In genomic region chr1:58291394-58292300, GRCm38 (mm10) we compare ENCODE assay signal across 10 mouse cellular contexts. TPM values are rescaled to one million over a fixed set of nuclear protein-coding genes. Genes with fewer than 3 reads are reported as not detected.
DNase-seq lines count a peak whose midpoint lies in the region; ATAC-seq and TF ChIP-seq lines count a peak whose summit lies in the region.
"Had no signal": no experiment of that assay in that cellular context is flagged by ENCODE, and none has a peak within 500 bp of the region (broad histone marks: within the 10 kb centered on the region; RNA-seq: fewer than 3 reads in every experiment).

No protein-coding gene starts in this region.

- H3K4me1 ChIP-seq in forebrain, embryonic 15.5 days = peaks cover 12% of the 10 kb centered on the region; the same call in 1 of the 2 replicates
- H3K4me1 ChIP-seq in forebrain, embryonic 13.5 days = 0 out of 2 replicates have a peak, but pooled peaks cover 5% of the 10 kb centered on the region
- no peaks in the 10 kb centered on the region for H3K4me1 ChIP-seq in midbrain, embryonic 11.5 days (ENCODE audit: control insufficient read depth, insufficient read depth, low read length)

- H3K27me3 ChIP-seq in forebrain, embryonic 15.5 days = no peaks in the 10 kb centered on the region
- no peaks in the 10 kb centered on the region for H3K27me3 ChIP-seq in forebrain, embryonic 13.5 days
- no peaks in the 10 kb centered on the region for H3K27me3 ChIP-seq in midbrain, embryonic 11.5 days (ENCODE audit: control insufficient read depth, insufficient read depth, low read length)
- H3K27me3 ChIP-seq: CH12.LX had no signal

- peak; percentile 15 for DNase-seq in left cerebral cortex, adult 11 months (ENCODE audit: low spot score)
- DNase-seq in left cerebral cortex, adult 2 months (ENCODE audit: extremely low spot score in 1 of 2, low spot score in 2 of 2) = no peak
- DNase-seq in gastrocnemius, postnatal 10 days = peak; percentile 58
- peak; percentile 26 for DNase-seq in right cerebral cortex, adult 2 months (ENCODE audit: low spot score in 2 of 2)
- DNase-seq in midbrain, embryonic 11.5 days (ENCODE audit: low spot score, missing footprints) = no peak

- no peak for TF ChIP-seq CTCF in left cerebral cortex, adult 2 months (IDR thresholded peaks at IDR 0.05)

- no peaks in the 10 kb centered on the region for H3K9me3 ChIP-seq in forebrain, embryonic 15.5 days
- no peaks in the 10 kb centered on the region for H3K9me3 ChIP-seq in forebrain, embryonic 13.5 days (replicated peaks)
- H3K9me3 ChIP-seq in midbrain, embryonic 11.5 days (ENCODE audit: control insufficient read depth, low read length) = no peaks in the 10 kb centered on the region

- WGBS in forebrain, embryonic 15.5 days = 54% methylated on average over 13 of the region's 13 CpGs
- 69% methylated on average over 13 of the region's 13 CpGs for WGBS in forebrain, embryonic 13.5 days
- WGBS in midbrain, embryonic 11.5 days = 68% methylated on average over 13 of the region's 13 CpGs

- intact Hi-C loops in left cerebral cortex, adult 2 months (cut with DNase I) = loop anchor here (10.0 kb wide), 1 partner anchor 327 kb away; no protein-coding TSS in a partner anchor

- H3K27ac ChIP-seq in forebrain, embryonic 15.5 days (replicated peaks) = peak overlapping the region; percentile 58
- no peak overlapping the region for H3K27ac ChIP-seq in forebrain, embryonic 13.5 days
- H3K27ac ChIP-seq in left cerebral cortex, adult 2 months = no peak overlapping the region
- H3K27ac ChIP-seq in midbrain, embryonic 11.5 days (ENCODE audit: low read depth, low read length) = no peak overlapping the region

- no peak overlapping the region for H3K4me3 ChIP-seq in forebrain, embryonic 15.5 days
- H3K4me3 ChIP-seq in forebrain, embryonic 13.5 days = no peak overlapping the region
- H3K4me3 ChIP-seq in left cerebral cortex, adult 2 months = no peak overlapping the region
- H3K4me3 ChIP-seq in midbrain, embryonic 11.5 days (ENCODE audit: low read depth, low read length) = no peak overlapping the region

- H3K4me2 ChIP-seq in forebrain, embryonic 15.5 days (replicated peaks) = no peak overlapping the region
- H3K4me2 ChIP-seq in forebrain, embryonic 13.5 days = no peak overlapping the region
- no peak overlapping the region for H3K4me2 ChIP-seq in midbrain, embryonic 11.5 days

- no peaks in the 10 kb centered on the region for H3K36me3 ChIP-seq in forebrain, embryonic 15.5 days
- no peaks in the 10 kb centered on the region for H3K36me3 ChIP-seq in forebrain, embryonic 13.5 days (ENCODE audit: poor library complexity, severe bottlenecking)
- no peaks in the 10 kb centered on the region for H3K36me3 ChIP-seq in midbrain, embryonic 11.5 days (ENCODE audit: control insufficient read depth, insufficient read depth, low read length)

- no peak for ATAC-seq in forebrain, embryonic 15.5 days (replicated peaks)
- no peak for ATAC-seq in forebrain, embryonic 13.5 days
- ATAC-seq in megakaryocyte progenitor cell, adult 5-6 weeks (replicated peaks; ENCODE audit: poor library complexity) = no peak
- ATAC-seq in midbrain, embryonic 11.5 days (ENCODE audit: low FRiP score) = no peak

- no peak overlapping the region for H3K9ac ChIP-seq in forebrain, embryonic 15.5 days (replicated peaks)
- no peak overlapping the region for H3K9ac ChIP-seq in forebrain, embryonic 13.5 days
- H3K9ac ChIP-seq in midbrain, embryonic 11.5 days (ENCODE audit: low read length) = no peak overlapping the region

RNA-seq across cellular contexts. Expression of gene Aox2, which starts 13.5 kb away (rescaled TPM):
- polyA plus RNA-seq in forebrain, embryonic 15.5 days (2015; fragmentation: Nextera tagmentation; extraction: Ambion mirVana) = not detected in 2 replicates
- polyA plus RNA-seq in forebrain, embryonic 13.5 days (2015; fragmentation: Nextera tagmentation; extraction: Ambion mirVana) = 0.06 TPM in 1 of 2 replicates, not detected in the other
- under 1 TPM in 1 of 2 experiments, not detected in 1; 0.05 TPM for total RNA-seq in left cerebral cortex, adult 2 months (2021)
- under 1 TPM; 0.20 to 0.26 TPM for total RNA-seq in gastrocnemius, postnatal 10 days (2021)
- 0.05 TPM in 1 of 2 replicates, not detected in the other for total RNA-seq in megakaryocyte progenitor cell, adult 5-6 weeks (2015)
- total RNA-seq in megakaryocyte progenitor cell, adult 5-6 weeks (2017) = not detected in 2 replicates
- not detected in 2 replicates for polyA plus RNA-seq in midbrain, embryonic 11.5 days (2014; fragmentation: Nextera tagmentation; extraction: Ambion mirVana)
- total RNA-seq: CH12.LX had no signal
- polyA plus RNA-seq: heart, embryonic 14.5 days had no signal

Comparison
In these comparisons a context has a peak if more than half of its experiments do, and no peak if none do; other contexts are left out.
1. DNase-seq: peak in left cerebral cortex, adult 11 months (single experiment), gastrocnemius, postnatal 10 days (single experiment) and right cerebral cortex, adult 2 months (2 of 2); none in left cerebral cortex, adult 2 months (0 of 2) and midbrain, embryonic 11.5 days (single experiment).